Mouse (Mus musculus): ENCODE measurements at regions not wholly inside any gene's neighbourhood (a gene's known extent, or its start where the extent isn't known, plus 50 kb on each side); places are given as distances from the start of the nearest gene placed in this dataset.

DNA sequence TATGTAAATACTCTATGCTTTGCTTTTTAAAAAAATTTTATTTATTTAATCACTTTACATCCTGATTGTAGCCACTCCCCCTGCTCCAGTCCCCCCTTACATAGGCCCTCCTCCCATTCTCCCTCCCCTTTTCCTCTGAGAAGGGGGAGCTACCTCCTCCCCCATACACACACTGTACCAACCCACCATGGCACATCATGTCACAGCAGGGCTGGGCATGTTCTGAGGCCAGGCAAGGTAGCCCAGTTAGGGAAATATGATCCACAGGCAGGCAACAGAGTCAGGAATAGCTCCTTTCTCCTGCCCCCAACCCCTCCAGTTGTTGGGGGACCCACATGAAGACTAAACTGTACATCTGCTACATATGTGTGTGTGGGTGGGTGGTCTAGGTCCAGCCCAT, 1130.7 kb upstream of the Gulo start:
- DNase-seq (ENCODE audit: low spot score) = no peak

DNA sequence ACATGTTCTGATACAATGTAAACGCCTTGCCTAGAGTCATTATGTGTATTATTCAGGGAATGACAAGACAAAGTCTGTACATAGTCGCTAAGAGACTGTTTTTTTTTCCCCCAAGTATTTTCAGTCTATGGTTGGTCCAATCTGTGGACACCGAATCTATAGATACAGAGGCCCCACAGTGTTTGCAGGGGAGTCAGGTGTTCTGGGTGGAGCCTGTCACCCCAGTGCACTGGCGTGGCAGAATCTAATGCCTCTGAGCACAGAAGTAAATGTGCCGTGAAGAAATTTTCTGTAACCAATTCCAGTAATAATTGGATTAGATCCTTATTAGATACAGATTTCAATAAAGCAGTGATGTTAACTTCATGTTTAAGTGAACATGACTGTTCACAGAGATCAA, 1130.1 kb upstream of the Gulo start:
- no peak for DNase-seq (ENCODE audit: low spot score)

DNA sequence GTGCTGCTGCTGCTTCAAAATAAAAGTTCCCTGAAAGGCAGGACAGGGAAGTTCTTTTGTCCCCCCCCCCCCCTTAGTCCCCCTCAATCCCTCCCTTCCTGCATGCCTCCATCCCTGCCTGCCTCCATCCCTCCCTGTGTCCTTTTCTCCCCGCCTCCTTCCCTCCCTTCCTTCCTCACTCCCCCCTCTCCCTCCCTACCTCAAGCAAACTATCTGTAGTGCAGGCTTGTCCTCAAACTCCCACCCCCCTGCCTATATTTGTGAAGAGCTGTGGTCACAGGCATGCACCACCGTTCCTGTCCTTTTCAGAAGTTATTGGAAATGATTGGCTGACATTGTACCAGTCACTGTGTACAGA, 1127.1 kb upstream of the Gulo start:
- no peak for DNase-seq (ENCODE audit: low spot score)

- DNase-seq (ENCODE audit: low spot score) = peak; percentile 58
These were observed 1126.5 kb upstream of the Gulo start for GRCm38 (mm10) chr14:67135221-67136140.

- no peak for DNase-seq (ENCODE audit: low spot score)
These were observed 1124.2 kb upstream of the Gulo start for GRCm38 (mm10) chr14:67133221-67133620.

DNA sequence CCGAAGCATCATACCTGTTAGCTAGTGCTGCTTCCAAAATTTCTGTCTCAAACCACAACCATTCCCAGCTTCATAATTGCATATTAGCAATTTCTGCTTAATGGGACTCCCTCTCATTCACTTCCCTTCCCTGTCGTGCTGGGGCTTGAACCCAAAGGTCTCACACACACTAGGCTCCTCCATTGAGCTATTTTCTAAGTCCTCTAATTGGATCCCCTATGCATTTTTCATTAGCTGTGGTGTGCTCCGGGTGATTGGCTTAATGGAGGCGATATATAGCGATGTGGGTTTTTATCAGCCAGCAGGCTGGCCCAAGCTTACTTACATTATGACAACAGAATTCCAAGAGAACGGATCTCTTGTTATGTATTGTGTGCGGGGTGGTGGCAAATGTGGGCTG, 1118.1 kb upstream of the Gulo start:
- no peak for DNase-seq (ENCODE audit: low spot score)

DNA sequence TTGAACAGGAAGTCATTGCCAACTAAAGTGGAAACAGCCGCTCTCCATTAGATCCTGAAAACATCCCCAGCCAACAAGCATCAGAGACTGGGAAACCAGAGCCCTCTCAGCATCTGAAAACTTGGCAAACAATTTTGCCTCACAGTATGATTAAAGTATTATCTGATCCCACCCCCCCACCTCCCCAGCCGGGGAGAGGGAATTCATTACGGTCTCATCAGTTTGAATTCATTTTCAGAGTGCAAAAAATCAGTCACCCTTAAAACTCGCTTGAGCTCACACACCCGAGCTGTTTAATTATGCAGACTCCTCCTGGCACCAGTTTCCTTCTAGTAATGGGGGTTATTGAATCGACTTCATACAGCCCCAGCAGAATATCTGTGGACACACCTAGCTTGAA, 1117.2 kb upstream of the Gulo start:
- DNase-seq (ENCODE audit: low spot score) = no peak

DNA sequence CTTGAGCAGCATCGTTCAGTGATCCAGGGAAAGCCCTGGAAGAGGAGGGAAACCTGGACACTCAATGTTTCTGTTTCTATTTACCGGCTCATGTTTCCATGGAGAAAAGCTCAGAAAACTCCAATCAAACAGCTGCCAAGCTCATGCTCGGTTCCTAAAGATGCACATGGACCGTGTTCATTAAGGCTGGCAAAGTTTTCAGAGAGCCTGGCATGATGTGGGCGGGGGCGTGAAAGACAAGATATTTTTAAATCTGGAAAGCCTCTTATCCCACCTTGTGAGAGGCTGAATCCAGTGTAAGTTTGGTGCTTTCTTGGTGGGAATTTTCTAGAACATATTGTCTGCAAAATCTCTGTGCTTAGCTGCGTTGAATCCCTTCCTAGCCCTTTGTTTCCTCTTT, 1114.3 kb upstream of the Gulo start:
- no peak for DNase-seq (ENCODE audit: low spot score)

Data from gastrocnemius, adult 18-20 months (tissue).